Mouse (Mus musculus) brain, adult 2 months (tissue): ENCODE data around the gene Hao1.

Experiments
- DNase-seq: peaks from one replicate; pipeline ENCODE4 v3.0.0; 2011; ENCODE audit warnings: low read depth, low spot score

Gene Hao1

GRCm38 (mm10) chr2:134465132-134465531 lies 89.0 kb downstream of the Hao1 start:
- DNase-seq: no peak

GRCm38 (mm10) chr2:134462321-134462720 lies 91.8 kb downstream of the Hao1 start:
- no peak for DNase-seq

- DNase-seq: peak; percentile 21
Observed at GRCm38 (mm10) chr2:134460831-134461230, 93.3 kb downstream of the Hao1 start.

GRCm38 (mm10) chr2:134456065-134456505 lies 98.1 kb downstream of the Hao1 start:
- DNase-seq: no peak

GRCm38 (mm10) chr2:134452748-134453147 lies 101.4 kb downstream of the Hao1 start:
- DNase-seq: no peak

GRCm38 (mm10) chr2:134450976-134451375 lies 103.2 kb downstream of the Hao1 start:
- no peak for DNase-seq
